Mouse (Mus musculus) heart, adult 8-10 months (tissue): ENCODE measurements around the gene Nipsnap3a. TPM values are rescaled to one million over a fixed set of nuclear protein-coding genes. Genes with fewer than 3 reads are reported as not detected.

ENCODE experiments used
- DNase-seq: peaks from one replicate; pipeline ENCODE4 v3.0.0; 2022; ENCODE audit warnings: low spot score
- total RNA-seq, 4 experiments: library from RNA; stranded (reverse); gene quantifications; 2 replicates each; pipeline ENCODE4 v1.2.4; 2022

Nipsnap3a gene
- not detected for total RNA-seq

DNA sequence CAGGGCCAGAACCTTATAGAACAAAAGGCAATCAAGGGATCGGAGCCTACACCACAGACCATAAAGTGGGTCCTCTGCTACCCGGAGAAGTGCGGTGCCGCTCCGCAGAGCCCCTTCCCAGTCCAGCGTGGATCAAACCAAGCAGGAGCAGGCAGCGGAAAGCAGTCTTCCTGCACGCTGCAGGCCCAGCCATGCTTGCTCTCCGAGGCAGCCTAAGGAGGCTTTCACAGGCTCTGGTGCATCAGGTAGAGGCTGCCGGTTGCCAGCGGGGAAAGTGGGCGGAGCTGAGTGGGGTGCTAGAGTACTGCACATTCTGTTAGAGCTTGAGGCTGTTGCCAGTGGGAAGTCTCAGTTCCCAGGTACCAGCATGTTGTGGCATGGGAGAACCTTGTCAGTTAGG lies at the start of gene Nipsnap3a:
Gene Nipsnap3a (plus strand): TSS at position 25 of the 400 bp plus-strand sequence.
- DNase-seq: no peak

DNA sequence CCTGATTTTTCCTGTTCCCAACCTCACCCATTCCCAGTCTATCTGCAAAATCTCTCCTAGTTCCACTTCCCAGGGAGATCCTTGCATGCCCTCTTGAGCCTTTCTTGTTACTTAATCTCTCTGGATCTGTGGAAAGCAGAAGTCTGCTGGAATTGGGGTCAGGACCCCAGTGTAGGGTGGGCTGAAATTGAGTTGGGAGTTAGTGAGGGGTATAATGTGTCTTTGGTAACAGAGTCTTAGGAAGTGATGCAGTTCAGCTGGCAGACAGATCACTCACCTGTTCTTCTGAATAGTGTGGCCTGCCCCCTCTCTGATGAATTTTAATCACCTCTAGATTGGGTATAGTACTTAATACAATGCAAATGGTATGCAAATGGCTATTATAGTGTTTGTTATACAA lies 42.4 kb upstream of the Nipsnap3a start:
- no peak for DNase-seq

DNA sequence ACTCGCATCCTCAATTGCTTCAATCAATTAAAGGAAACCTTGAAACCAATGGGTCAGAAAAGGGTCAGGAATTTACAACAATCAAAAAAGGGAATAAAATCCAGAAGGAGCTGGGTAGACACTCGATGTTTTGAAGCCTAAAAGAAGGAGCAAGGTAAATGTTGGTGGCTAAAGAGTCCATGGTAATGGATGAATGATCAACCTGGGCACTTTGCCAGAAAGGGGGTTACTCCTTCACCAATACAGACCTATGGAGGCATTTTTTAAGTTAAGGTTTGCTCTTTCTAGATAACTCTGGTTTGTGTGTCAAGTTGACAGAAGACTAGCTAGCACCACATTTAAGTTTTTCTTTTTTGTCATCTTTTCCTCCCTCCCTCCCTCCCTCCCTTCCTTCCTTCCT lies 40.1 kb upstream of the Nipsnap3a start:
- DNase-seq: no peak

DNA sequence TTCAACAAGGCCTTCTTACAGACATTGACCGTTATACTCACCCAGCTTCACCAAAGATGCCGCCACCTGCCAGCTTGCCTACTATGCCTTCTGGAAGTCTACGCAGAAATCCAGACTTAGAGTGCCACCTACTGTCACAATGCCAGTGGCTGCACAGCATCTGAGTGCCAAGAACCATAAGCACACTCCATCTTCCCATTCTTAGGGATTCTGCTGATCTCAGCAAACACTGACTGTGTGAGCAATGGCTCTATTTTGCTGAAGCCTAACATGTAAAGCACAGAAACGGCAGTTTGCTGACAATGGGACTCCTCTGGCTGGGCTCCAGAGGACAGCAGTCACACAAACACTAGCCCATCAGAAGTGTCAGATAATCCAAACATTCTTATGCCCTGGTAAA lies 30.4 kb upstream of the Nipsnap3a start:
- DNase-seq: no peak

DNA sequence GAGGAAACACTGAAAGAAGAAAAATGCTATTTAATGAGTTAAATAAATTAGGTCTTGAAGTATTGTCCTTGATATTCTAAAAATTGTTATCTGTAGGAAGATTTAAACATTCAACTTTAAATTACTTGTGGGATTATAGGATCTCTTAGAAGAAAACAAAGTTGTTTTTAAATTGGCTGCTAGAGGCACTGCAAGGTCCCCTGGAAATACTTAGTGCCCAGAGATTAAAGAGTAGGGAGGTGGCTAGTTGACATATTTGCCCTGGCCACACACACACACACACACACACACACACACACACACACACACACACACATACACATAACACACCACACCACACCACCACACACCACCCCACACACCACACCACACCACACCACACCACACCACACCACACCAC lies 24.8 kb upstream of the Nipsnap3a start, which contains the start of gene Olfr270:
Gene Olfr270 (plus strand): TSS at position 301 of the 400 bp plus-strand sequence.
- DNase-seq: no peak

DNA sequence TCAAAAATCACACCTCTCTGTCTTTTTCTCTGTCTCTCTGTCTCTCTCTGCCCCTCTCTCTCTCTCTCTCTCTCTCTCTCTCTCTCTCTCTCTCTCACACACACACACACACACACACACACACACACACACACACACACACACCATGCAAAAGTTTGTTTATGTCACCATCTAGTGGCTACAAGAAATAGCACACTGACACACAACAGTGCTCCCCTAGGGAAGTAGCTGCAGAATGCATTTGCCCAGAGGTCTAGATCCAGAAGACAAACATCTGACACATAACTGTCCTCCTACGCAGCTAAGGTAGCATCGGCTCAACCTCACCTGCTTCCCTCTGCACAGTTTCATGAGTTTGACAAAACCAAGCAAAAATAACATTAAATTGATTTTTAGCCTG lies 3.9 kb upstream of the Nipsnap3a start:
- DNase-seq: no peak

DNA sequence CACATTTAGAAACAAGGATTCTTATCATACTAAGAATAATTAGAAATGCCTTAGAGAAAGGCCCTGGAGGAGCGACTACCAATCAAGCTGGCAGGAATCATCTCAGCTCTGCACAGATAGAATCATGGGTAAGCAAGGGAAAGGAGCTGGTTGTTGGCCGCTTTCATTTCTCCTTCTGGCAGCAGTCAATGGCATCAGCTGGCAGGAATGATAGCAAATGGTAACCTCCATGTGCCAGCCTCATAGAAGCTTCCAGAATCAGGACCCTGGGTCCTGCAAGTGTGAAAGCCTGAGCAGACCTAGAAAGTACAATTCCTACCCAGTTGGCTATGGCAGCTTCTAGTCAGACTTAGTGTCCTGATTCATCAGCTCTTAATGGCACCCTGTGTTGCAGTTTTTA lies 2.8 kb upstream of the Nipsnap3a start:
- DNase-seq: no peak

DNA sequence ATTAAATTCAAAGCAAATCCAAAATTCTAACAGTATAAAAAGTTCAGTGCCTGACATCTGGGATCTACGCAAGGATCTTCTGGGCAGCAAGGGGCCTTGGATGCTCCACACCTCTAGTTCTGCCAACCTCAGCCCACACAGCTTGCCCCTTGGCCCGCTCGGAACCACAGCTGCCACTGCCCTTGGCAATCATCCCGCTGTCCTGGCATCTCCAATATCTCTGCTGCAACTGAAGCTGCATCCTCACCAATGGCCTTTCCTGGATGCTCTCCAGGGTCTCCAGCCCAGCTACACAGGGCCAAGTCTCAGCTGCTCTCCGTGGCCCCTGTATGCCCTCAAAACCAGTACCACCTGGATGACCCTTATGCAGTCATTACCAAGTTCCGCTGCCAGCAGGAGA lies 10.4 kb downstream of the Nipsnap3a start:
- no peak for DNase-seq

DNA sequence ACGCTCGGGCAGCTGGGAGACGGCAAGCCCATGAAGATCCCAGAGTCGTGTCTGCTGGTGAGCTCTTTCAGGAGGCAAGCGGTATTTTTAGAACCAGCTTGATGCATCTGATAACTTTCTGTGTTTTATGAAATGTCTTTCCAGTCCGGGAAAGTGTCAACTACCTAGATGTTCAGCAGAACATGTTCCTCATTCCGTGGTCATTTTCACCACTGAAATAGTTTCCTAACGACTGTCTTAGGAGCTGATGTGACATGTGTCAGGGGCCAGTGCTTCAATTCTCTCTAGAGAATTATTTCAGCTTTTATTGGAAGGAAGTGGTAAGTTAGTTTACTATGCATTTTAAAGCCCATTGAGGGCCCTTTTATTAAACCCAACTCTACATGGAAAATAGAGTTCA lies 11.1 kb downstream of the Nipsnap3a start:
- no peak for DNase-seq

DNA sequence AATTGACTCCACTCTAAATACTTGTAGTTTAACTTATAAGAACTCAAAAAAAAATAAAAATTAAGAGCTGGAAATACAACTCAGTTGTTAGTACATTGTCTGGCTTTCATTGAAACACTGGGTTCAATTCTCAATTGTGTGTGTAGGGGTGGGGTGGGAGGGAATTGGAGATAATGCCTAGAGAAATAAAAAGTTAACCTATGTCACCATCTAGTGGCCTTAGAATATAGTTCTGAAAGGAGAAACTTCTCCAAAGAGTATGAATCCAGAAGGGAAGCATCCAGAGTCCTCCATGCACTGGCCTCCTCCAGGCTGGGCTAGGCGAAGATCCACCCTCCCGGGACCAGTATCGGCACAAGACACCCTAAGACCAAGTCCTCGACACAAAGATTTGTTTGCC lies 20.1 kb downstream of the Nipsnap3a start:
- DNase-seq: no peak

DNA sequence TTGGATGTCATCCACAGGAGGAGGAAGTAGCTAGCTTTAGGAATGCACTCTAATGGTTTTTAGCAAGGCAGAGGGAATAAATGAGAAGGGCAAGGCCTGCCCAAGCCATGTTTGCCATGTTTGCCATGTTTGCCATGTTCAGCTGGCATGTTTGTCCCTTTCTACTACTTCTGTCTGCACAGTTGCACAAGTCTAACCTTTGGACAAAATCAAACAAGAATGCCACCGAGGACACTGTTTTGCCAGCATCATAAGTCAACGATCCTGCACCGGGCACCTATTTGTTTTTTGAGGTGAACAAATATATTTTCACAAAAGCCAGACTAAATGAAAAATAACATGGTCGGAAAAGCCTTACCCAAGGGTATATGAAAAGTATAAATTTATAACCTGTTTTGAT lies 20.8 kb downstream of the Nipsnap3a start:
- DNase-seq: no peak

DNA sequence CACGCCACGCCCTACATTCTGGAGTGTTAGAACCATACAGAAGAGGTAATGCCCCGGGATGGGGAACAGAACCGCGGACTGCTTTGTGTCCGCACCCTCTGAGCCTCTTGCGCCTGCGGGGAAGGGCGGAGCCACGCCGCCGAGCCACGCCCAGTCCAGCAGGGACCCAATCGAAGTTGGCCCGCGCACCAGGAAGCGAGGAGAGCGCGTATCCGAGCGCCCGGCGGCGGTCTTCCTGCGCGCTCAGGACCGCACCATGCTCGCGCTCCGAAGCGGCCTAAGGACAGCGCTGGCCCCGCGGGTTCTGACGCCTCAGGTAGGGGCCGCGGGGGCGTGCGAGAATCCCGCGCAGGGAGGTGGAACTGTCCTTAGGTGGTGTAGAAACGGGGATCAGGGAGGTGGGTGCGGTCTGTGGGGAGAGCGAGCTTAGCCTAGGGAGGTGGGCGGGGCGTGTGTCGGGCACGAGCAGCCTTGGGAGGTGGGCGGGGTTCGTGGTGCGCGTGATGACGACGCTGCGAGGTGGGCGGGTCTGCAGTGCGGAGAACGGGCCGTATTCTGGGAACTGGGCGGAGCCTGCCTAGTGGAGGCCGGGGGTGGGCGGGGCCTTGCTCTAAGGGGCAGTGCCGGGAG lies 22.8 kb downstream of the Nipsnap3a start, which contains the start of gene Nipsnap3b:
Gene Nipsnap3b (plus strand): TSS at position 149 of the 630 bp plus-strand sequence.
- DNase-seq: peak; percentile 90

DNA sequence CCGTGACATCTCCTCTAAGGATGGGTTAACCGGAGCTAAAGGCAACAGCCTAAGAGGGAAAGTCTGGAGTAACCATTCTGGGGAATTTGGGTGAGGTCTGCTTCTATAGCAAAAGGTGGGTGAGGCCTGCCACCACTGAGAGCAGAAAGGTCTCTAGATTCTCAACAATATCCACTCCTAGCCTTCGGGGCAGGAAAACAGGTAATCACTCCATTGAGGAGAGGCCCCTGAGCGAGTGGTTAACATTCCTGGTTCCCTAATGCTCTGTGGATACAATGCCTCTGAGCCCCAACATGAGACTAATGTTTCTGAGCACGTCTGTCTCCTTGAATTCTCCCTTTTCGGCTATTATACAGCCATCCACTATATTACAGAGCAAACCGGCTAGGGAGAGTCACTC lies 25.3 kb downstream of the Nipsnap3a start:
- no peak for DNase-seq

DNA sequence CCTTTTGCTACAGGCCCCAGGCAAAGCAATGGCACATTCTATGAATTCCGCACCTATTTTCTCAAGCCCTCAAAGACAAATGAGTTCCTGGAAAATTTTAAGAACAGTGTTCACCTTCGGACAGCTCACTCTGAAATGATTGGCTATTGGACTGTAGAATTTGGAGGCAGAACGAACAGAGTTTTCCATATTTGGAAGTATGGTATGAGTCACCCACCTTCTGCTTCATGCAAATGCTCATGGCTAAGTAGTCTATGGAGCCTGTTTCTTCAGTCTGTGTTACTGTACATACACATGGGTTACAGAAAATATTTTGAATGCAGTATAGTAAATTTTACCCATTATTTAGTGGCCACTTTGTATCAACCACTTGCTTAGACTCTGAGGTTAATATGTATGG lies 26.0 kb downstream of the Nipsnap3a start:
- DNase-seq: no peak

DNA sequence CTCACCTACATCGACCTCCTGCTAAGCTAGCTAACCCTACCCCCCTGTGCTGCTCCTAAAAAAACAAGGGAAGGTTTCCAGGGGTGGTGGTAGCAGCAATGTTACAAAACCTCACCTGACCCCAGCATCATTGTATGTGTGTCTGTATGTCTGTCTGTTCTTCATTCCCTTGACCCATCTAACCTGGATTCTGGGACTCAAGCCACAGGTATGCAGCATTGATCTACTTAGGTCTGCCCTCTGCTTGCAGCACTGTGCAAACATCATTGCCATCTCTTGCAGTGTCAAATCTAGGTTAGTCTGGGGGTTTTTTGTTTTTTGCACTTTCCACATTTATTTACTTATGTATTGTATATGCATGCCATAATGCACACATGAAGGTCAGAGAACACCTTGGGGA lies 29.3 kb downstream of the Nipsnap3a start:
- no peak for DNase-seq

DNA sequence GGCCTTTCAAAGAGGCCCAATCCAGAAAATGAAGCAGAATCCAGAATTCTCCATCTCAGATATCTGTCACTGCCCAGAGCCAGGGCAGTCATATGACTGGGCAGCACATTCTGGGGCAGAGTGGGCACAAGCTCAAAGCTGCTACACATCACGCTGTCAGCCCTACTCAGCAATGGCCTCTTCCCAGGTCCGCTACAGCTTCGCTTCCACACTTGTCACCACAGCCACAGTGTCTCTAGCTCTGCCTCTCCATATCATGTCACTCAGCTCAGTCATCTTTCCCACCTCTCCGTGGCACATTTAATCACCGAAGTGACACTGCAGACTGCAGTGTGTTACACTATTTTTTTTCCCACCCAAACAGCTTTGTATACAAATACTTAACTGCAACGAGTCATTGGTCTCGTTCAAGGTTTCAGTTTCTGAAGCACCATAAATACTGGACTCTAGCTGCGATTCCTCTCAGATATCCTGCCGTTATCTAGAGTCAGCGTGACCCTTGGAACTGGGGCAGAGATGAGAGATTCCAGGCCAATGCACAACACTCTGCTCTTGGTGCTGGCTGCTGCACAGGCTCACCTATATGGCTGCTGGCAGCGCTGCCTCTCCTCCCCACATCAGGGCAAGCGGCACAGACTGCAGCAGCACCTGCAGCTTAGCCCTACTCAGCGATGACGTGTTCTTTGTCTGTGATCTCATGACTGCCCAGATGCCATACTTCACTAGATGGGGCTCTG lies 34.3 kb downstream of the Nipsnap3a start:
- DNase-seq: no peak

DNA sequence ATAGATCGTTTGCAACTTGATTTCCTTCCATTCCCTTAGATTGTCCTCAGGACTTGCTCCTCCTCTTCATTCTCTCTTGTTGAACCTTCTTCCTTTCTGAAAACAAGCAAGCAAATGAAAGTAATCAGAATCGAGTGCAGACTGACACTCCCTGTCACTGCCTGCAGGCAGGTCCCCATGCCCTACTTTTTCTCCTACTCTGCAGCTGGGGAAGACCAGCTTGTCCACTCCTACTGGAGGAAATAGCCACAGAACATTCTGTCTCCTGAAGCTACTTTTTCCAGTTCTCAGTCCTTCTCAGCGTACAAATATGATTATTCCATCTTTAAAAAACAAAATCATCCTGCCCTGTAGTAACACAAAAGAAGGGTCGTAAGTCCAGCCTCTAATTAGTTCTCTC lies 35.3 kb downstream of the Nipsnap3a start:
- peak; percentile 10 for DNase-seq

DNA sequence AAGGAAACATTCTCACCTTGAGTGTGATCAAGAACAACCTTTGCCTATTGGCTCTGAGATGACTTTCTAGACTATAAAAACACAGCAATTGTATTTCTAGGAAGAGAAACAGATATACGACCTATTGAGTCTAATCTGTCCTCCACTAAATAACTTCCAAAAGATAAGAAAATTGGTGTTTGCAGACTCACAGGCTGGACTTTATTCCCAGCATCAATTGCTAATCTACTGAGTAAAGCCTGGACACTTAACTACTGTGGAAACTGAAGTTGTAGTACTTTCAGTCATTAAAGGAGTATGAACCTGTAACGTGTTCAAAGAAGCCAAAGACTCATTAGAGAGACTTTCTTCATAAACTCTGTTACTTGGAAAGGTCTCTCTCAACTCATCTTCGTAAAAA lies 38.7 kb downstream of the Nipsnap3a start:
- no peak for DNase-seq

DNA sequence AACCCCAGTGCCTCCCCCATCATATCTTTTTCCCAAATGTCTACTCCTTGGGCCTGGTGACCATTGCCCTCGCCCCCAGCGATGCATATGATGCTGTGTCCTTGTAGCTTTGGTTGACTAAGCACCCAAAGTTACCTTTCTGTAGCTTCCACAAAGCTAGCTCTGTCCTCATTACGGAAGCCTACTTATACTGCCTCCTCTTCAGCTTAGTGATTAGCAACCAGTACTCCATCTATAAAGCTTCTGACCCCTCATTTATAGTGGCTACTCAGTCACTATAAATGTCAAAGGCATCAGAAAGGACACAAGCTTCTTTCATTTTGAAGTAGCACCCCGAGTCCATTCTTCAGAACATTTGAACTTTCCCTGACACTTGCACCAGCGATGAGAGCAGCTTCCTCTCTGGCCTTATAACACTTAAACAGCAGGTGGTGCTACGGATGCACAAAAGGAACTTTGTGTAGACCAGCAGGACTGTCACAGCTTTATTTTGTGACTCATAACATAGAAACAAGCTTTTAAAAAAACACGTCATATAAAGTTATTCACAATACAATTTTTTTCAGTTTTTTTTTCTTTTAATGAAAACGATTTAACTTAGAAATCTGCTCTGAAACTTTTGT lies 41.4 kb downstream of the Nipsnap3a start:
- DNase-seq: peak; percentile 16

DNA sequence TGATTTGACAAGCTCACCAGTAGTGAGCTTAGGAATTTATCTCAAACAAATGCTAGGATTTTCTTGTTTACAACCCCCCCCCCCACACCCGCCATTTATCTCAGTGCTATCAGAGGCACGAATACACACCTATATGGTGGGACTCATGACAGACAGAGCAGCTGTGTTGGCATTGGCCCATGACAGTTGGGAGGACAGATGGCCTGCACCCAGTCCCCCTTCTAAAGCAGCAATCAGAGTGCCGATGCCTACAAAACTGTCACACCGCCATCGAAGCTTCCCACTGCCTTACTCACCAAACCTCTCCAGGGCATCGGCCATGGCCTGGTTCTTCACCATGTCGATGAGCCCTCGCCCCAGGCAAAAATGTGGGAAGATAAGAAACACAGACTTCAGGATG lies 54.7 kb downstream of the Nipsnap3a start:
- no peak for DNase-seq

DNA sequence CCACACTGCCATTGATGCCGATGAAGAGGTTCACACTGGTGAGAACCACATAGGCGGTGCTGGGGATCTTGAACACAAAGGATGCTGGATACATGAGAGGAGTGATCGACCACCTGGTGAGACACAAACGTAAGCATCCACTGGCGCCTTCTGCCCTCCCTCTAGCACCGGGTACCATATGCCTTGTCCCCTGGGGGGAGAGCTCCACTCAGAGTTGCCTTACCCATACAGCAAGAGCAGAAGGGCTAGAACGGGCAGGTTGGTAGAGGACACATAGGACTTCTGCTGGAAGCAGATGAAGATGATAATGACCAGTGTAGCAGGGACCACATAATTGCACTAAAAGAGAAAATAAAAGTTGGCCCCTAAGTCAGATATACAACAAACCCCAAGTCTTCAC lies 56.7 kb downstream of the Nipsnap3a start:
- no peak for DNase-seq

DNA sequence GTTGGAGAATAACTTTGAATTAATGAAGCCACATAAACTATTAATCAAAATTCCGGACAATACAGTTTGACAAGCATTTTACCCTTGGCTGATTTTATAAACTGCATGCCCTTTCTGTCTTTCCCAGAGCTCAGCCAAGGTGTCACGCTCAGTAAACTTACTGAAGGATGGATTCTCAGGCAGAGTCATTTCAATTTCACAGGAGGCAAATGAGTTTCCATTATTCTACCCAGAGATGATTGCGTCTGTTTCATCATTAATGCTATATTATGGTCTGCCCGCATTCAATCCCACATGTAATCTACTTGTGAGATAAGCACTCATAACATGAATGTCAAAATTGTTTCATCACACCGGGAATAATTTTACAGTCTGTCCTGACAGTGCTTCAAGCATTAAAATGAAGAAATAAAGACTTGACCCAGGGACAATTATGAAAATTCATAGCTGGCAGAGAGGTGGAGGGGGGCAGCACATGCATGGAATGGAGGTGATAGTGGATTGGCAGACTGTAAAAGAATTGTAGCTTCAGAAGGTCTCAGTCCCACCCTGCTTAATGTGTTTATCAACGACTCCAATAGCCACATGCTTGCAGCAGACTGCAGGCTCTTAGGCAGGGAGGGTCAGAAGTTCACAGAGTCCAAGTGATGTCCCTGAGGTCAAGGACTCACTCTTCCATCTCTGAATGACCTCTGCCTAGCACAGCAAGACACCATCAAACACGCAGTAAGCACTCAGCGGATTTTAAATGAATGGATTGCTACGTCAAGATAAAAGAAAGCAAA lies 57.4 kb downstream of the Nipsnap3a start:
- no peak for DNase-seq
